Mouse (Mus musculus): ENCODE results near the gene Wapl. TPM values are rescaled to one million over a fixed set of nuclear protein-coding genes. Genes with fewer than 3 reads are reported as not detected.

Wapl gene
- polyA plus RNA-seq, 1 experiment from 2014 or later: 27.1 TPM

Other genes starting within 250 kb of the Wapl start
- 48.0 and 48.9 TPM in 2 replicates for gene Bmpr1a, start 170.6 kb upstream of the Wapl start, polyA plus RNA-seq (2016; fragmentation: Nextera tagmentation; extraction: Ambion mirVana)
- gene 9230112D13Rik, start 151.1 kb upstream of the Wapl start, polyA plus RNA-seq (2016; fragmentation: Nextera tagmentation; extraction: Ambion mirVana): not detected in 2 replicates
- gene Ldb3, start 85.2 kb upstream of the Wapl start, polyA plus RNA-seq (2016; fragmentation: Nextera tagmentation; extraction: Ambion mirVana): 136 and 219 TPM in 2 replicates
- gene Opn4, start 73.8 kb upstream of the Wapl start, polyA plus RNA-seq (2016; fragmentation: Nextera tagmentation; extraction: Ambion mirVana): 4.1 and 5.9 TPM in 2 replicates
- gene Grid1, start 146.2 kb downstream of the Wapl start, polyA plus RNA-seq (2016; fragmentation: Nextera tagmentation; extraction: Ambion mirVana): 0.16 and 0.59 TPM in 2 replicates